Mouse (Mus musculus): ENCODE data around the gene Gm28053.

DNA sequence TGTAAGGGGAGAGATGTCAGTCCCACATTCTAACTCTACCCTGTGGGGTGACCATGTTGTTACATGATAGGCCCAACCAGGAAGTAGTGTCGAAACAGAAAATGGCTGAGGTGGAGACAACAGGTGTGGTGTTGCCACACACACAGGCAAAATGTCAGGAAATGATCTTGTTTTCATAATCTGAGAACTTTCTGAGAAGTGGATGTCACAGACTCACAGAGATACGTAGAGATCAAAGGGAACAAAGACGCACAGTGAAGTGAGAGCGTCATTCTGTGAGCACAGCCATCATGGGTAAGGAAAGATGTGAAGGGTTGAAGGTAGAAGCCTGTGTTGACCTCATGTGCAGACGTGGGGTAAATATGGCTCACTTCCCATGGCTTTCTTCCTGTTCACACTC is 9.4 kb downstream of the Gm28053 start:
- TF ChIP-seq CTCF (IDR thresholded peaks at IDR 0.05; ENCODE audit: low read depth, low read length) (no peak), POLR2A (IDR thresholded peaks at IDR 0.05; ENCODE audit: extremely low read depth, insufficient read depth, low read length) (no peak)
